Mouse (Mus musculus) heart, embryonic 16.5 days (tissue): Measurements from ENCODE around the gene Epc2. TPM values are rescaled to one million over a fixed set of nuclear protein-coding genes. Genes with fewer than 3 reads are reported as not detected.

Experiments used
- ATAC-seq: fragments of 200-750 bp; cut with Nextera tagmentation; replicated peaks from 2 replicates; pipeline ENCODE4 v1.8.0; 2017; ENCODE audit warnings: moderate number of reproducible peaks; ENCODE audit not compliant: insufficient read depth, low FRiP score; ENCODE audit errors: extremely low read depth
- H3K27ac ChIP-seq: fragments of 300-500 bp; sonication (generic); 2 replicates; pipeline ENCODE4 v1.5.1; 2014; ENCODE audit warnings: mild to moderate bottlenecking, low read length, control low read depth, moderate library complexity
- H3K27me3 ChIP-seq: fragments of 300-500 bp; sonication (generic); 2 replicates; pipeline ENCODE4 v1.6.1; 2014; ENCODE audit warnings: low read length, mixed read lengths; ENCODE audit not compliant: control insufficient read depth, insufficient read depth
- H3K36me3 ChIP-seq: fragments of 300-500 bp; sonication (generic); 2 replicates; pipeline ENCODE4 v1.6.1; 2014; ENCODE audit not compliant: control insufficient read depth, insufficient read depth
- H3K4me1 ChIP-seq: fragments of 300-500 bp; sonication (generic); 2 replicates; pipeline ENCODE4 v1.6.1; 2014; ENCODE audit warnings: low read length, mixed read lengths; ENCODE audit not compliant: control insufficient read depth, insufficient read depth
- H3K4me2 ChIP-seq: fragments of 300-500 bp; sonication (generic); 2 replicates; pipeline ENCODE4 v1.6.1; 2014; ENCODE audit warnings: low read depth, mild to moderate bottlenecking, control low read depth, low read length
- H3K4me3 ChIP-seq: fragments of 300-500 bp; sonication (generic); 2 replicates; pipeline ENCODE4 v1.5.1; 2014; ENCODE audit warnings: mild to moderate bottlenecking, control low read depth, low read length
- H3K9ac ChIP-seq: fragments of 300-500 bp; sonication (generic); 2 replicates; pipeline ENCODE4 v1.6.1; 2014; ENCODE audit warnings: low read length, control low read depth
- H3K9me3 ChIP-seq: fragments of 300-500 bp; sonication (generic); replicated peaks from 2 replicates; pipeline ENCODE4 v1.6.1; 2016; ENCODE audit warnings: low read length; ENCODE audit not compliant: control insufficient read depth
- WGBS: fragments of 180-500 bp; shearing (Covaris S2); extraction: QIAGEN DNeasy Blood & Tissue Kit; methylation state at CpG from one replicate; pipeline ENCODE4 v1.1.7; 2014; 5-methylcytosine and 5-hydroxymethylcytosine counted together
- polyA plus RNA-seq: library from polyadenylated mRNA; unstranded; fragments of >200 nt; fragmentation: Nextera tagmentation; extraction: Ambion mirVana; gene quantifications from 2 replicates; pipeline ENCODE4 v1.2.1, GENCODE M21; 2015

Gene Epc2
- polyA plus RNA-seq, 1 experiment from 2014 or later: 4.6 TPM

DNA sequence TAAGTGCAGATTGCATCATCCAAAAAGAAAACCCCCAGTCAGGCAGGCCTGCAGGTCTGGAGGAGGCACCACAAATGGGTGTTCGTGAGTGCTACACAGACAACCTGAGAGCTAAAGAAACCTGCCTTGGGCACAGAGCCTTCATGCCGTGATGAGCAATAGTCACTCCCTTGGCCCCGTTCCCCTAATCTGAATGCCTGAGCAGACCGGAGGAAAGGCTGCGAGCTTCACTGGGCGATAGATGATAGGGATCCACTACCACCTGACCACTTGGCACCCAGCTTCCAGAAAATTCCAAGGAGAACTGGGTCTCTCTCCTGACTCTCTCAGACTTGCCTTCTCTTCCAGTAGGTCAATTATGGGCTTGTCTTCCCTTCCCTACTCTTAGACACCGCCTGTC lies 143.6 kb downstream of the Epc2 start:
- WGBS: 82% methylated on average over 7 of the region's 7 CpGs
- no peaks in the 10 kb centered on the region for H3K9me3 ChIP-seq

DNA sequence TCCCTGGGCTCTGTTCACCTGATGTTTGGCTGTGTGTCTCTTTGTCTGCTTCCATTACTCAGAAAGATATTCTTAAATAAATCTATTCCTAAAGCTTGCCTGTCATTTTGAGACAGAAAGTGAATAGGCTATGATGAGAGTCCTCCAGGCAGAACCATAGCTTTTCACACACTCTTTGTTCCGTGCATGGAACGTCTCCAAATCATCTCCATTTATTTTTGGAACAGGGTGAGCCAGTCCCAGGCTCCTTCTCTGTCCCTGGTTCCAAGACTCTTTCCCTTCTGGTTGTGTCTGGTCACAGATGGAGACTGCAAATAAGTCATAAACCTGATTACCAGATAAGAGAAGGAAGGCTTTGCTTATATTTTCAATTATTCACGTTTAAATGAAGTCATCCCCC lies 145.0 kb downstream of the Epc2 start:
- H3K36me3 ChIP-seq: no peaks in the 10 kb centered on the region
- no peaks in the 10 kb centered on the region for H3K4me1 ChIP-seq
- no peak for ATAC-seq
- H3K4me3 ChIP-seq: no peak overlapping the region
- no peaks in the 10 kb centered on the region for H3K27me3 ChIP-seq
- H3K9ac ChIP-seq: no peak overlapping the region
- no peaks in the 10 kb centered on the region for H3K9me3 ChIP-seq
- no peak overlapping the region for H3K4me2 ChIP-seq
- WGBS: 47% methylated on average over 3 of the region's 3 CpGs
- no peak overlapping the region for H3K27ac ChIP-seq

More for the DNA sequence above, 143.6 kb downstream of the Epc2 start:
- Histone ChIP-seq H3K4me1 (no peaks in the 10 kb centered on the region), H3K27ac (no peak overlapping the region), H3K9ac (no peak overlapping the region), H3K27me3 (no peaks in the 10 kb centered on the region), H3K4me3 (no peak overlapping the region), H3K36me3 (no peaks in the 10 kb centered on the region), H3K4me2 (no peak overlapping the region)
- ATAC-seq: no peak

DNA sequence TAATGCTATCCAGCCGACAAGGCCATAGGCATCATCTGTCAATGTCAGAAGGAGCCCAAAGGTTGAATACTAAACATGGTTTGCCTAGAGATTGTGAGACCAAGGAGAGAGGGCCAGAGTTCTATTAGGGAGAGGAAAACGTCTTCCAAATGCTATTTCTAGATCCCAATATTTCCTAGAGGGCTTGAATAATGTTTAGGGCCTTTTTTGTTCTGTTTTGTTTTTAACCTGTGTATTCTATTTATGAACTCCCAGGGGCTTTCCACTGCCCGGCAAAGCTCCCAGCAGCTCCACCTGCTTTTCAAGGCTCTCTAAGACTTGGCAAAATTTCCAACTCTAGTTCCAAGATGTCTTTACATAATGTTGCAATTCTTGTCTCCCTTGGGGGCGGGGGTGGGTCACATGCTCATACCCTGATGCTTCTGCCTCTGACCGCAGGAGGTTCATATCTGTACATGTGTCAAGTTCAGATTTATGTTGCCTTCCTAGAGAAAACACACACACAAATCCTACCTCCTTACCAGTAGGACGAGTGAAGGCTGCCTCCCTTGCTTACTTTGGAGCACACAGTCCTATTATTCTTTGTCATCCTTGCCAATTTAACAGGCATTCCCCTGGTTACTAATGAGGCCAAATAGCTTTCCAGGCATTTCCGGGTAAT lies 148.9 kb downstream of the Epc2 start:
- Histone ChIP-seq H3K4me2 (no peak overlapping the region), H3K36me3 (no peaks in the 10 kb centered on the region), H3K4me3 (no peak overlapping the region), H3K4me1 (no peaks in the 10 kb centered on the region), H3K9ac (no peak overlapping the region), H3K9me3 (no peaks in the 10 kb centered on the region), H3K27me3 (no peaks in the 10 kb centered on the region), H3K27ac (no peak overlapping the region)
- ATAC-seq: no peak
- 58% methylated on average over 7 of the region's 7 CpGs for WGBS

Other genes starting within 250 kb of the Epc2 start
- gene Kif5c, start 167.8 kb downstream of the Epc2 start, polyA plus RNA-seq: 0.80 and 0.86 TPM in 2 replicates